Mouse (Mus musculus): ENCODE data around the gene Sh3bgrl. TPM values are rescaled to one million over a fixed set of nuclear protein-coding genes. Genes with fewer than 3 reads are reported as not detected.
A peak's percentile ranks its signal among the peaks of the same experiment; 100 is the strongest.

The Sh3bgrl gene
- polyA plus RNA-seq, 1 experiment from 2014 or later = 213 TPM

DNA sequence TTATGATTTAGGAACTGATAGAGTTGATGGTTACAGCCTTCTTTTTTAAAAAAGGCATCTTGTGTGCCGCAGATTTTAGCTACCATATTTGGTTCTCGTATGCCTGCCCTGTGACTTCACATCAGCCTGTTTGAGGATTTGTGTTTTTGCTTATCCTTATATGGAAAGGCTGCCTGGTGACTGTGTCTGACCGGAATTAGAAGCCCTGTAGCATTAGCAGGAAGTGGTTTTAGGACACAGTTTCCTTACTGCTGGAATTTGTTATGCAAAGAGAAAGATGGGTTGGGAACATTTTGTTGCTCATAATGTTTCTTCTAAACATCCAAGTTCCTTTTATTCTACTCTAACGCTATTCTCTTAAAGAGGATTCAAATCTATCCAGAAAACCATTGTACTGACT, 47.1 kb downstream of the Sh3bgrl start:
- peak; percentile 60 for ATAC-seq (ENCODE audit: insufficient read depth)
- Histone ChIP-seq H3K4me1 (ENCODE audit: insufficient read depth) (peaks cover 3% of the 10 kb centered on the region; the same call in 1 of the 2 replicates), H3K4me2 (no peak overlapping the region), H3K27me3 (ENCODE audit: insufficient read depth, low read length) (no peaks in the 10 kb centered on the region), H3K27ac (ENCODE audit: low read depth) (peak overlapping the region; percentile 84), H3K4me3 (ENCODE audit: low read depth, low read length) (no peak overlapping the region), H3K9ac (no peak overlapping the region), H3K36me3 (ENCODE audit: insufficient read depth) (no peaks in the 10 kb centered on the region), H3K9me3 (ENCODE audit: low read depth, low read length) (no peaks in the 10 kb centered on the region)
- peak; percentile 63 for DNase-seq
- no peak for TF ChIP-seq CTCF (IDR thresholded peaks at IDR 0.05; ENCODE audit: low read depth)
- WGBS = 38% methylated on average over 4 of the region's 4 CpGs

DNA sequence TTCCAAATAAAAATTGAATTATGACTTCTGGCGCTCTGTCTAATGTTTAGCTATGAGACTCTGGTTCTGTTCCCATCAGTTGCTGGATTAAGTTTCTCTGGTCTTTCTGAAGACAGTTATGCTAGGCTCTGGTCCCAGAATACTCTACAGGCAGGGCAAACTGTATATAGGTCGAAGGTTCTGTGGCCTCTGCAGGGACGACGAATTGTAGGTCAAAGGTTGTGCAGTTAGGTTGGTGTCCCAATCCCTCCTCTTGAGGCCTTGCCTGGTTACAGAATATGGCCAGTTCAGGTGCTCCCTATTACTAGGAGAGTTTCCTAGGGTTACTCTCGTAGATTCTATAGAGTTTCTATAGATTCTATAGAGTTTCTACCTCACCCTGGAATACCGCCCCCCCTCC, 50.6 kb downstream of the Sh3bgrl start:
- TF ChIP-seq CTCF (IDR thresholded peaks at IDR 0.05; ENCODE audit: low read depth) = no peak
- no peak overlapping the region for H3K4me3 ChIP-seq (ENCODE audit: low read depth, low read length)
- H3K27me3 ChIP-seq (ENCODE audit: insufficient read depth, low read length) = no peaks in the 10 kb centered on the region
- no peak overlapping the region for H3K9ac ChIP-seq
- H3K36me3 ChIP-seq (ENCODE audit: insufficient read depth) = no peaks in the 10 kb centered on the region
- H3K4me2 ChIP-seq = no peak overlapping the region
- no peak for DNase-seq
- peaks cover 3% of the 10 kb centered on the region; the same call in 1 of the 2 replicates for H3K4me1 ChIP-seq (ENCODE audit: insufficient read depth)
- no peak for ATAC-seq (ENCODE audit: insufficient read depth)
- 82% methylated on average over 6 of the region's 6 CpGs for WGBS
- no peak overlapping the region for H3K27ac ChIP-seq (ENCODE audit: low read depth)
- H3K9me3 ChIP-seq (ENCODE audit: low read depth, low read length) = no peaks in the 10 kb centered on the region

DNA sequence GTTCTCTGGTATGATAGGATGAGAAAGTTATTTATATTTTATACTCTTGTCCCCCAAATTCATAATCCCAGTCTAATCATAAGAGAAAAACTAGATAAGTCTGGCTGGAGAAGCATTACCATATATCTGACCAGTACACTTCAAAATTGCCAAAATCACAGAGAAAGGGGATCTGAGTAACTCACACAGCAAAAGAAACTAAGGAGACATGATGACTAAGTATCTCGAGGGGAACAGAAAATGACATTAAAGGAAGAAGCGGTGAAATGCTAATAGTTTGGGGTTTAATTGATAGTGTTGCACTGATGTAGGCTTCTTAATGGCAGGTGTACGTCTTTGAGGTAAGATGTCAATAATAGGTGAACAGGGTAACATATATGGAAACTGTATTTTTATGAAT, 51.9 kb downstream of the Sh3bgrl start:
- Histone ChIP-seq H3K9ac (no peak overlapping the region), H3K4me2 (no peak overlapping the region), H3K9me3 (ENCODE audit: low read depth, low read length) (no peaks in the 10 kb centered on the region), H3K4me3 (ENCODE audit: low read depth, low read length) (no peak overlapping the region), H3K36me3 (ENCODE audit: insufficient read depth) (no peaks in the 10 kb centered on the region), H3K4me1 (ENCODE audit: insufficient read depth) (no peaks in the 10 kb centered on the region), H3K27me3 (ENCODE audit: insufficient read depth, low read length) (no peaks in the 10 kb centered on the region), H3K27ac (ENCODE audit: low read depth) (no peak overlapping the region)
- 92% methylated on average over 3 of the region's 3 CpGs for WGBS
- no peak for TF ChIP-seq CTCF (IDR thresholded peaks at IDR 0.05; ENCODE audit: low read depth)
- no peak for ATAC-seq (ENCODE audit: insufficient read depth)
- DNase-seq = no peak

DNA sequence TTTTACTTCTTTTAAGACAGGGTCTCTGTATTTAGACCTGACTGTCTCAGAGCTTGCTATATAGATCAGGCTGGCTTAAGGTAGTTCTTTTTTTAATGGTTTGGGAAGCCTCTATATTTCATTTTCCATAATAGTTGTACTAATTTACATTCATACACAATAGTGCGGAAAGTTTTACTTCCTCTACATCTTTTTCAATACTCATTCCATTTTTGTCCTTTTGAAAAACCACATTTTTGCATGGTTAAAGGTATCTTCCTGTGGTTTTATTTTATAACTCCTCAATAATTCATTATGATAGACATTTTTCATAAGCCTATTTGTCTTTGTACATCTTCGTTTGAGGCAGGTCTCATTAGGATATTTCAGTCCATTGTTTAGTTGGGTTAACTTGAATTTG, 56.1 kb downstream of the Sh3bgrl start:
- Histone ChIP-seq H3K9ac (no peak overlapping the region), H3K27ac (ENCODE audit: low read depth) (no peak overlapping the region), H3K27me3 (ENCODE audit: insufficient read depth, low read length) (no peaks in the 10 kb centered on the region), H3K36me3 (ENCODE audit: insufficient read depth) (no peaks in the 10 kb centered on the region), H3K4me3 (ENCODE audit: low read depth, low read length) (no peak overlapping the region), H3K4me2 (no peak overlapping the region), H3K4me1 (ENCODE audit: insufficient read depth) (no peaks in the 10 kb centered on the region), H3K9me3 (ENCODE audit: low read depth, low read length) (no peaks in the 10 kb centered on the region)
- ATAC-seq (ENCODE audit: insufficient read depth) (no peak), DNase-seq (no peak)
- 85% methylated on average over 2 of the region's 2 CpGs for WGBS
- no peak for TF ChIP-seq CTCF (IDR thresholded peaks at IDR 0.05; ENCODE audit: low read depth)

DNA sequence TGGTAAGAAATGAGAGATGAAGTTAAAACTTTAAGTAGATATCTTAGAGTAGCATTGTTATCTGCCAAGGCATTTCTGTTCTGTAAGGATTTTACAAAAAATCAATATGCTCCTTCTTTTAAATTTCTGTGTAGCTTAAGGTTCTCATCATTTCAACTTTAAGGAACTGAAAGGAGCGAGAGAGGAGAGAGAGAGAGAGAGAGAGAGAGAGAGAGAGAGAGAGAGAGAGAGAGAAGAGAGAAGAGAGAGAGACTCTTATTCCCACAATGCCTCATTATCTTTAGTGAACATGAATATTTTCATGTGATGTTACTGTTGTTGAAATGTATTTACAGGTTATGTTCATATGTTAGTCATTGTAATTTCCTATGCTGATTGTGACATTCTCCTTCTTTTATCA, 65.2 kb downstream of the Sh3bgrl start:
- Histone ChIP-seq H3K4me2 (no peak overlapping the region), H3K9ac (no peak overlapping the region), H3K27me3 (ENCODE audit: insufficient read depth, low read length) (no peaks in the 10 kb centered on the region), H3K4me1 (ENCODE audit: insufficient read depth) (no peaks in the 10 kb centered on the region), H3K27ac (ENCODE audit: low read depth) (no peak overlapping the region), H3K9me3 (ENCODE audit: low read depth, low read length) (no peaks in the 10 kb centered on the region), H3K36me3 (ENCODE audit: insufficient read depth) (no peaks in the 10 kb centered on the region), H3K4me3 (ENCODE audit: low read depth, low read length) (no peak overlapping the region)
- WGBS = 50% methylated on average over 1 of the region's 1 CpGs
- no peak for DNase-seq
- ATAC-seq (ENCODE audit: insufficient read depth) = no peak
- no peak for TF ChIP-seq CTCF (IDR thresholded peaks at IDR 0.05; ENCODE audit: low read depth)

DNA sequence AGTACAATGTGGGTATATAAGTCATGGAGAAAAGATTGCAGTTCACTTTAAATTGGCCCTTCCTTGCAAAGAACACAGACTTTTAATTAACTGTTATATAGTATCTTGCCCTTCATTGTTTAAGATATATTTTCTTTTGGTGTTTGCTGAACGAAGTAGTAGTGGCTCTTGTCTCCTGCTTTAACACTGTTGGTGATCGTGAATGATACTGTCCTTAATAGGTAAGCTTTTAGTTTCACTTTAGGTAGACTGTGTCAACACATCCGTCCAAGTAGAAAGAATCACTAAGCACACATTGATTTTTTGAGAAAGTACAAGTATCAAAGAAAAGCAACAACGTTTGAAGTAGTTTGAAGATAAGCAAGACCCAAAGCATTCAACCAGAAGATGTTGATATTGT, 65.7 kb downstream of the Sh3bgrl start:
- H3K4me2 ChIP-seq = no peak overlapping the region
- WGBS = 49% methylated on average over 4 of the region's 4 CpGs
- no peaks in the 10 kb centered on the region for H3K9me3 ChIP-seq (ENCODE audit: low read depth, low read length)
- ATAC-seq (ENCODE audit: insufficient read depth) (no peak), DNase-seq (no peak)
- no peak overlapping the region for H3K4me3 ChIP-seq (ENCODE audit: low read depth, low read length)
- H3K4me1 ChIP-seq (ENCODE audit: insufficient read depth) = no peaks in the 10 kb centered on the region
- H3K27ac ChIP-seq (ENCODE audit: low read depth) = no peak overlapping the region
- H3K36me3 ChIP-seq (ENCODE audit: insufficient read depth) = no peaks in the 10 kb centered on the region
- H3K9ac ChIP-seq = no peak overlapping the region
- no peaks in the 10 kb centered on the region for H3K27me3 ChIP-seq (ENCODE audit: insufficient read depth, low read length)
- TF ChIP-seq CTCF (IDR thresholded peaks at IDR 0.05; ENCODE audit: low read depth) = no peak

DNA sequence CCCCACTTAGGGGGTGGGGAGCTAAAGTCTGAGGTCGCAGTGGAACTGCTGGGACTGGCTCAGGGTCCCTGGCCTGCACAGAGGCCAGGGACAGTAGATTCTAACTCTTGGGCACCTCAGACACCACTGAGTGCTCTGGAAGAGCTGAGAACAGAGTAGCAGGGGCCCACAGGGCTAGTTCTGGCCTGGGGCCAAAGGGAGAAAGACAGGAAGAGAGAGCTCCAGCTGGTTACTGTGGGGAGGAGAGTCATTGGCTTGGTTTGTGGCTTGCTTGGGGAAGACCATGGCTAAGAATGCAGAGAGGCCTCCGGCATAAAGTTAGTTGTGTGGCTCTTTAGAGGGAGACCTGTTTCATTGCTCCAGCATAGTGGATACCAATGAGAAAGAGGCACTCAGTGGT, 79.9 kb downstream of the Sh3bgrl start:
- Histone ChIP-seq H3K36me3 (ENCODE audit: insufficient read depth) (no peaks in the 10 kb centered on the region), H3K9ac (no peak overlapping the region), H3K27me3 (ENCODE audit: insufficient read depth, low read length) (no peaks in the 10 kb centered on the region), H3K4me3 (ENCODE audit: low read depth, low read length) (no peak overlapping the region), H3K4me1 (ENCODE audit: insufficient read depth) (0 out of 2 replicates have a peak, but pooled peaks cover 6% of the 10 kb centered on the region), H3K4me2 (no peak overlapping the region), H3K9me3 (ENCODE audit: low read depth, low read length) (no peaks in the 10 kb centered on the region), H3K27ac (ENCODE audit: low read depth) (no peak overlapping the region; the same call in 1 of the 2 replicates)
- ATAC-seq (ENCODE audit: insufficient read depth) = peak; percentile 91
- 29% methylated on average over 2 of the region's 2 CpGs for WGBS
- DNase-seq = peak; percentile 67
- no peak for TF ChIP-seq CTCF (IDR thresholded peaks at IDR 0.05; ENCODE audit: low read depth)

DNA sequence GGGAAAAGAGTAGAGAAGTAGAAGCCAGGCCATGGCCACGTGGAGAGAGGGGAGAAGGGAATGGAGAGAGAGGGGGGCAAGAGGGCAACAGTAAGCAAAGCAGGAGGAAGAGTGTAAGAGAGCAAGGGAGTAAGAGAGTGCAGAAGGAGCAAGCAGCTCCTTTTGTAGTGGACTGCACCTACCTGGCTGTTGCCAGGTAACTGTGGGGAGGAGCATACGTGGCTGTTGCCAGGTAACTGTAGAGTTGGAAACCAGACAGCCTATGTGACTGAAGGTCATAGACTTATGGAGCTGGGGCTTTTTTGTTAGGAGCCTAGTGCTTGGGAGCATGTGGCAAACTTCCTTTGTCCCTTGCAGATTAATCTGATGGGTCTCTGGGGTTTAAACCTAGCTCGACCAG, 80.3 kb downstream of the Sh3bgrl start:
- no peaks in the 10 kb centered on the region for H3K27me3 ChIP-seq (ENCODE audit: insufficient read depth, low read length)
- ATAC-seq (ENCODE audit: insufficient read depth) (peak; percentile 91), DNase-seq (peak; percentile 29)
- H3K4me2 ChIP-seq = no peak overlapping the region
- no peak overlapping the region for H3K27ac ChIP-seq (ENCODE audit: low read depth)
- no peaks in the 10 kb centered on the region for H3K36me3 ChIP-seq (ENCODE audit: insufficient read depth)
- WGBS = 25% methylated on average over 3 of the region's 3 CpGs
- no peak overlapping the region for H3K4me3 ChIP-seq (ENCODE audit: low read depth, low read length)
- 0 out of 2 replicates have a peak, but pooled peaks cover 6% of the 10 kb centered on the region for H3K4me1 ChIP-seq (ENCODE audit: insufficient read depth)
- H3K9ac ChIP-seq = no peak overlapping the region
- TF ChIP-seq CTCF (IDR thresholded peaks at IDR 0.05; ENCODE audit: low read depth) = no peak
- H3K9me3 ChIP-seq (ENCODE audit: low read depth, low read length) = no peaks in the 10 kb centered on the region
